Mouse (Mus musculus): ENCODE results near the gene Lrsam1. TPM values are rescaled to one million over a fixed set of nuclear protein-coding genes. Genes with fewer than 3 reads are reported as not detected.
A peak's percentile ranks its signal among the peaks of the same experiment; 100 is the strongest.

Lrsam1 gene
- polyA plus RNA-seq, 2 experiments: 9.4 to 18.0 TPM

DNA sequence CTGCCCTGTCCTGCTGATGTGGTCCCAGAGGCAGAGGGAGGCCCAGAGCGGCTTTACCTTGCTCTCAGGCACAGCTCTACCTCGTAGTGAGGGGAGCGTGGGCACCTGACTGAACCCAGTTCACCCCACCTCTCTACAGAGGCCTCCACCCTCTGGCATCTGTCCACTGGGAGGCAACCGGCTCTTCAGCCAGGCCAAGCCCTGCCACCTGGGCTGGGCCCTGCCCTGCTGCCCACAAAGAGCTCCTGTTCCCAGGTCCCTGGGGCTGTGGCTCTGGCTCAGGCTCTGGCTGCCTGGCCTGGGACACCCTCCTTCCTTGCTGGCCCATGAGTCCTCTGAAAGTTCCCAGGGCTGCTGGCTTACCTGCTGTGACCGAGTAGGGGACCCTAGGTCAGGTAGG, 47.1 kb downstream of the Lrsam1 start:
- no peak for ATAC-seq (ENCODE audit: low FRiP score, low read depth)
- peaks cover 9% of the 10 kb centered on the region for H3K4me1 ChIP-seq (ENCODE audit: control insufficient read depth, insufficient read depth, low read length)
- H3K36me3 ChIP-seq (ENCODE audit: control insufficient read depth, insufficient read depth, low read length): peaks cover 77% of the 10 kb centered on the region
- WGBS: 64% methylated on average over 5 of the region's 5 CpGs
- DNase-seq (ENCODE audit: low spot score): peak; percentile 8
- peak overlapping the region; percentile 65 for H3K27ac ChIP-seq (replicated peaks; ENCODE audit: low read depth, low read length)
- no peaks in the 10 kb centered on the region for H3K9me3 ChIP-seq (ENCODE audit: control insufficient read depth, low read length)
- no peaks in the 10 kb centered on the region for H3K27me3 ChIP-seq (ENCODE audit: control insufficient read depth, insufficient read depth, low read length)
- peak overlapping the region; percentile 43 for H3K9ac ChIP-seq (ENCODE audit: low read depth, low read length, severe bottlenecking)
- no peak overlapping the region for H3K4me3 ChIP-seq (replicated peaks; ENCODE audit: low read length)
- TF ChIP-seq POLR2A (IDR thresholded peaks at IDR 0.05; ENCODE audit: borderline replicate concordance, extremely low read depth, insufficient read depth, insufficient read length): no peak
- H3K4me2 ChIP-seq (replicated peaks; ENCODE audit: low read depth, low read length, severe bottlenecking): no peak overlapping the region

DNA sequence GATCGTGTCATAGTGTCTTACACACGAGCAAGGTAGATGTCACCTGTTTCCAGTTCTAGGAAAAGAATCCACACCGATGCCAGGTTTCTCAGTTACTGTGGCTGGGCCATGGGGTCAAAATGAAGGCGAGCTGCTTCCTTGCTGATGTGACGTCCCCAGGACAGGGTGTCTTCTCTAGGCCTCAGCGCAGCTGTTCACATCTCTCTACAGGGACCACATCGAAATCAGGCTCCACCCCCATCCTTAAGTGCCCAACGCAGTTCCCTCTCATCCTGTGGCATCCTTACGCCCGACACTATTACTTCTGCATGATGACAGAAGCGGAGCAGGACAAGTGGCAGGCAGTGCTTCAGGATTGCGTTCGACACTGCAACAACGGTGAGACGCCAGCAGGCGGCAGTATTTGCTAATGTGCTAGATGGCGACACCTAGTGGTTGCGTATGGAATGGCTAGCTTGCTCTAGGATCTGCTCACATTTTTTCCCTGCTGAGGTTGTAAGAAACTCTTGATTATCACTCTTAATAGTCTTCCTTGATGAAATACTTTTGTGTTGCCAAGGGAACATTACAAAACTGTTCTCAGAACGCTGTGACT, 49.1 kb downstream of the Lrsam1 start:
- Histone ChIP-seq H3K36me3 (ENCODE audit: control insufficient read depth, insufficient read depth, low read length) (peaks cover 59% of the 10 kb centered on the region), H3K27me3 (ENCODE audit: control insufficient read depth, insufficient read depth, low read length) (no peaks in the 10 kb centered on the region), H3K9me3 (ENCODE audit: control insufficient read depth, low read length) (no peaks in the 10 kb centered on the region), H3K9ac (ENCODE audit: low read depth, low read length, severe bottlenecking) (no peak overlapping the region), H3K27ac (replicated peaks; ENCODE audit: low read depth, low read length) (no peak overlapping the region), H3K4me1 (ENCODE audit: control insufficient read depth, insufficient read depth, low read length) (peaks cover 22% of the 10 kb centered on the region), H3K4me2 (replicated peaks; ENCODE audit: low read depth, low read length, severe bottlenecking) (no peak overlapping the region), H3K4me3 (replicated peaks; ENCODE audit: low read length) (no peak overlapping the region)
- 31% methylated on average over 19 of the region's 19 CpGs for WGBS
- TF ChIP-seq POLR2A (IDR thresholded peaks at IDR 0.05; ENCODE audit: borderline replicate concordance, extremely low read depth, insufficient read depth, insufficient read length): peak; percentile 46; the same call in 1 of the 2 replicates
- ATAC-seq (ENCODE audit: low FRiP score, low read depth) (no peak; the same call in 1 of the 2 replicates), DNase-seq (ENCODE audit: low spot score) (peak; percentile 96)

DNA sequence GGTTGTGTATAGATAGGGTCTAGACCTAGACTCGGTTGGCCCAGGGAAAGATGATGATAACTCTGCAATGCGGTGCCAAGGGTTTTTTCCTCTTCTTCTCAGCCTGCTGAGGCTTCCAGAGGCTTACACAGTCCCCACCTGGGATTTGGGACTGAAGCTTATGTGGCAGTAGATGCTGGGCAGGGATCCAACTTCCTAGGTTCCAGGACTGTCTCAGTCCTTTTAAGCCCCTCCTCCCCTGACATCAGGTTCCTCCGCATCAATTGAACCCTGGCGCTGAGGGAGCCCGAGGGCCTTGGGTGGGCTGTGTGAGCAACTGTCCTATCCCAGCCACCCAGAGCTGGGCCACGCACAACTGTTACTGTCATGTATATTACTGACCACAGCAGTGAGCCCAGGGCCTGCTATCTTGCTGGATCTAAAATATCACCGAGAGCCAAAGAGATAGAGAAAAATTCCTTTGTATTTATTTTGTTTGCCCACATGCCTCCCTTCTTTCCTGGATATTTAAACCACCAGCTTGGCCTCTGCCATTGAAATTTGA, 49.7 kb downstream of the Lrsam1 start:
- Histone ChIP-seq H3K27me3 (ENCODE audit: control insufficient read depth, insufficient read depth, low read length) (no peaks in the 10 kb centered on the region), H3K36me3 (ENCODE audit: control insufficient read depth, insufficient read depth, low read length) (peaks cover 58% of the 10 kb centered on the region), H3K9me3 (ENCODE audit: control insufficient read depth, low read length) (no peaks in the 10 kb centered on the region), H3K4me3 (replicated peaks; ENCODE audit: low read length) (no peak overlapping the region), H3K4me2 (replicated peaks; ENCODE audit: low read depth, low read length, severe bottlenecking) (no peak overlapping the region), H3K27ac (replicated peaks; ENCODE audit: low read depth, low read length) (no peak overlapping the region), H3K4me1 (ENCODE audit: control insufficient read depth, insufficient read depth, low read length) (peaks cover 24% of the 10 kb centered on the region), H3K9ac (ENCODE audit: low read depth, low read length, severe bottlenecking) (no peak overlapping the region)
- 85% methylated on average over 7 of the region's 7 CpGs for WGBS
- DNase-seq (ENCODE audit: low spot score) (no peak), ATAC-seq (ENCODE audit: low FRiP score, low read depth) (no peak)
- no peak for TF ChIP-seq POLR2A (IDR thresholded peaks at IDR 0.05; ENCODE audit: borderline replicate concordance, extremely low read depth, insufficient read depth, insufficient read length)

DNA sequence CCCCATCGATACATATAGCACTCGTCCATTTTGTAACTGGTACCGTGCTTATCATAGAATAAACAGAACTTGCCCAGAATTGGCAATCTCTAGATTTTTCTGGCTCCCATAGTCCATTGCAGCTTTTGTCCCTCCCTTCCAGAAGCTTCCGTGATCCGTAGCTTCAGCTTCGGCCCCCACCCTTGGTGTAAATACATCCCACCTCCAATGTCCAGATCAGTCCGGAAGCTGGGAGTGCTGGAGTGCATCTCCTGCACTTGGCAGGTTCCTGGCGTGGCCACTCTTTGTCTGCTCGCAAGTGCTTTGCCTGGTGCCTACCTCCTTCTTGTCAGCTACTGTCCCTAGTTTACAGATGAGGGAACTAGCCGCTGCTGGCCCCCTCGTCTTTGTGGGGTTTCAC, 52.6 kb downstream of the Lrsam1 start:
- Histone ChIP-seq H3K9me3 (ENCODE audit: control insufficient read depth, low read length) (no peaks in the 10 kb centered on the region), H3K4me2 (replicated peaks; ENCODE audit: low read depth, low read length, severe bottlenecking) (0 out of 2 replicates have a peak overlapping the region, but pooled peaks have one; percentile 10), H3K36me3 (ENCODE audit: control insufficient read depth, insufficient read depth, low read length) (peaks cover 35% of the 10 kb centered on the region), H3K4me3 (replicated peaks; ENCODE audit: low read length) (no peak overlapping the region), H3K27me3 (ENCODE audit: control insufficient read depth, insufficient read depth, low read length) (no peaks in the 10 kb centered on the region), H3K4me1 (ENCODE audit: control insufficient read depth, insufficient read depth, low read length) (peaks cover 19% of the 10 kb centered on the region), H3K9ac (ENCODE audit: low read depth, low read length, severe bottlenecking) (no peak overlapping the region), H3K27ac (replicated peaks; ENCODE audit: low read depth, low read length) (peak overlapping the region; percentile 72)
- no peak for TF ChIP-seq POLR2A (IDR thresholded peaks at IDR 0.05; ENCODE audit: borderline replicate concordance, extremely low read depth, insufficient read depth, insufficient read length)
- DNase-seq (ENCODE audit: low spot score) (no peak), ATAC-seq (ENCODE audit: low FRiP score, low read depth) (no peak)
- WGBS: 68% methylated on average over 11 of the region's 11 CpGs

DNA sequence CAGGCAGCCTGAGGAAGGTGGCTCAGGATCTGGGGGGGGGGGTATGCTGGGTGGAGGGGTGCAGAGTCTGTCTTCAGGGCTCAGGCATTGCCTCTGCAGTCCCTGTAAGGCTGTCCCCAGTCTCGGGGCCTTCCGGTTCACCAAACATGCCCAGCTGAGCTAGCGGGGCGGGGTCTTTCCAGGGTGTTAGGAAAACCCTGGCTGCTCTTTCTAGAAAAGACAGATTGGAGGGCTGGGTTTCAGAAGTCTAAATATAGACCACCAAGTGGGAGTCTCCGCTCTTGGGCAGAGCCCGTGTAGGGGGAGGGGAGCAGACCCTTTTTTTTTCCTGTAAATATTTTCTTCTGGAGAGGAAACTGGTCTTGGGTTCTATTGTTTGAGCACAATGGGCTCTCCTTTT, 53.1 kb downstream of the Lrsam1 start:
- Histone ChIP-seq H3K9me3 (ENCODE audit: control insufficient read depth, low read length) (no peaks in the 10 kb centered on the region), H3K36me3 (ENCODE audit: control insufficient read depth, insufficient read depth, low read length) (peaks cover 30% of the 10 kb centered on the region), H3K27me3 (ENCODE audit: control insufficient read depth, insufficient read depth, low read length) (no peaks in the 10 kb centered on the region), H3K4me1 (ENCODE audit: control insufficient read depth, insufficient read depth, low read length) (peaks cover 19% of the 10 kb centered on the region), H3K4me2 (replicated peaks; ENCODE audit: low read depth, low read length, severe bottlenecking) (0 out of 2 replicates have a peak overlapping the region, but pooled peaks have one; percentile 10), H3K9ac (ENCODE audit: low read depth, low read length, severe bottlenecking) (no peak overlapping the region), H3K4me3 (replicated peaks; ENCODE audit: low read length) (no peak overlapping the region), H3K27ac (replicated peaks; ENCODE audit: low read depth, low read length) (peak overlapping the region; percentile 72)
- 19% methylated on average over 6 of the region's 6 CpGs for WGBS
- peak; percentile 80 for DNase-seq (ENCODE audit: low spot score)
- peak; percentile 60 for ATAC-seq (ENCODE audit: low FRiP score, low read depth)
- no peak for TF ChIP-seq POLR2A (IDR thresholded peaks at IDR 0.05; ENCODE audit: borderline replicate concordance, extremely low read depth, insufficient read depth, insufficient read length)

Measured in limb, embryonic 14.5 days (tissue).